Mouse (Mus musculus): ENCODE results near the gene Nup98. TPM values are rescaled to one million over a fixed set of nuclear protein-coding genes. Genes with fewer than 3 reads are reported as not detected.

Gene Nup98
- polyA plus RNA-seq, 1 experiment from 2014 or later: 48.2 TPM

GRCm38 (mm10) chr7:102246265-102246664 lies 36.3 kb upstream of the Nup98 start:
- H3K27me3 ChIP-seq (replicated peaks; ENCODE audit: low read depth, poor library complexity, severe bottlenecking): no peaks in the 10 kb centered on the region
- H3K27ac ChIP-seq (replicated peaks): peak overlapping the region; percentile 51; the same call in 1 of the 2 replicates
- H3K36me3 ChIP-seq (replicated peaks): peaks cover 26% of the 10 kb centered on the region
- no peak for DNase-seq (ENCODE audit: low spot score)
- WGBS: 51% methylated on average over 6 of the region's 6 CpGs
- H3K4me3 ChIP-seq: peak overlapping the region; percentile 12; the same call in 1 of the 2 replicates
- H3K4me1 ChIP-seq: peaks cover 67% of the 10 kb centered on the region
- no peaks in the 10 kb centered on the region for H3K9me3 ChIP-seq

GRCm38 (mm10) chr7:102245775-102246174 lies 35.8 kb upstream of the Nup98 start:
- H3K9me3 ChIP-seq: no peaks in the 10 kb centered on the region
- peak overlapping the region; percentile 12; the same call in 1 of the 2 replicates for H3K4me3 ChIP-seq
- H3K27me3 ChIP-seq (replicated peaks; ENCODE audit: low read depth, poor library complexity, severe bottlenecking): no peaks in the 10 kb centered on the region
- H3K36me3 ChIP-seq (replicated peaks): peaks cover 31% of the 10 kb centered on the region
- WGBS: 3% methylated on average over 1 of the region's 1 CpGs
- H3K4me1 ChIP-seq: peaks cover 62% of the 10 kb centered on the region
- DNase-seq (ENCODE audit: low spot score): peak; percentile 25
- H3K27ac ChIP-seq (replicated peaks): peak overlapping the region; percentile 25; the same call in 1 of the 2 replicates

DNA sequence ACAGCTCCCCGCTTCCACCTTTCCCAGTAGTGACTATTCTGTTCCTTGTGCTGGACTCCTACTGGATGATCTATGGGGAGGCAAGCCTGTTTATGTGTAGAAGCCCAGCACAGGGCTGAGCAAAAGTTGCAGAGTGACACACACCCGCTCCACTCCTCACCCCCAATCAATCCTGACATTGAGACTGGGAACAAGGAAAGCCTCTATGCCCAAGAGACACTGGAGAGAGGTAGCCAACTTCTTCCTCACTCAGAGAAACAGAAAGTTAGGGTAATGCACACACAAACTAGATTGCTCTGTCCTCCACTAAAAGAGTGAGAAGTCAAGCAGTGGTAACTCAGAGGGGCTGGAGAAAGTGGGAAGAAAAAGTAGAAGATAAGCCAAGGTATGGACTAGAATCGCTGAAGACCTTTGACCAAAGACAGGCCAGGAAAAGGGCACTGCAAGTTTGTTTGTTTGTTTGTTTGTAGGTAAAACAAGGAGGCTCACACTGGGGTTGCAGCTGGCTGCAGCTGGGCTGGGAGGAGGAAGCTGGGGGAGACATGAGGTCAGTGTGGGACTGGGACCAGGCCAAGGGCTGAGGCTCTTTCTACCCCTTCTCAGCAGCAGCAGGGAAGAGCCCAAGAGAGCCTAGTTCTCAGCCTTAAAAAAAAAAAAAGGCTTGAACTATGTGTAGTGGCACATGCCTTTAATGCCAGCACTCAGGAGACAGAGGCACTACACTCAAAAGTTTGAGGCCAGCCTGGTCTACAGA lies 35.0 kb upstream of the Nup98 start:
- no peak overlapping the region for H3K4me3 ChIP-seq
- DNase-seq (ENCODE audit: low spot score): no peak
- WGBS: 86% methylated on average over 3 of the region's 3 CpGs
- no peaks in the 10 kb centered on the region for H3K27me3 ChIP-seq (replicated peaks; ENCODE audit: low read depth, poor library complexity, severe bottlenecking)
- no peaks in the 10 kb centered on the region for H3K9me3 ChIP-seq
- H3K4me1 ChIP-seq: peaks cover 58% of the 10 kb centered on the region
- H3K27ac ChIP-seq (replicated peaks): no peak overlapping the region
- peaks cover 39% of the 10 kb centered on the region for H3K36me3 ChIP-seq (replicated peaks)

GRCm38 (mm10) chr7:102243870-102244269 lies 33.9 kb upstream of the Nup98 start:
- whole genome bisulfite sequencing: 70% methylated on average over 2 of the region's 2 CpGs
- H3K4me1 ChIP-seq: peaks cover 50% of the 10 kb centered on the region
- H3K36me3 ChIP-seq (replicated peaks): peaks cover 50% of the 10 kb centered on the region
- DNase-seq (ENCODE audit: low spot score): no peak
- no peak overlapping the region for H3K4me3 ChIP-seq
- H3K9me3 ChIP-seq: no peaks in the 10 kb centered on the region
- no peak overlapping the region for H3K27ac ChIP-seq (replicated peaks)
- H3K27me3 ChIP-seq (replicated peaks; ENCODE audit: low read depth, poor library complexity, severe bottlenecking): no peaks in the 10 kb centered on the region

DNA sequence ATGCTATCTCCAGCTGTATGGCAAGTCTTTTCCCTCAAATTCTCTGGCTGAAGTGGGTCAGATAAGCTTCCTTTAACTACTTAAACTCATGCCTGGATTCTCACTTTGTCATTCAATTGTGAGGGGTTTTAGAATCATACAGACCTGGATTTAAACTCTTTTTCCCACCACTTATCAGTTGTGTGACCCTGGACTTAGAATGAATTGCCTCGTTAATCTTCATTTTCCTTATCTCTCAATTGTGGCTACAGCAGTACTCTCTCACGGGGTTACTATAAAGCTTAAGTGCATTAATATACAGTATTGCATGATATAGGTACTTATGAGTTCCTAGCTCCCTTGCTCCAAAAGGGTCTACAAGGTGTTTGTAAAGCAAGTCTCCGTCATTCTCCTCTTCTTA lies 32.9 kb upstream of the Nup98 start:
- 93% methylated on average over 3 of the region's 3 CpGs for WGBS
- H3K9me3 ChIP-seq: no peaks in the 10 kb centered on the region
- no peak overlapping the region for H3K4me3 ChIP-seq
- DNase-seq (ENCODE audit: low spot score): no peak
- peaks cover 40% of the 10 kb centered on the region for H3K4me1 ChIP-seq
- H3K36me3 ChIP-seq (replicated peaks): peaks cover 59% of the 10 kb centered on the region
- no peak overlapping the region for H3K27ac ChIP-seq (replicated peaks)
- no peaks in the 10 kb centered on the region for H3K27me3 ChIP-seq (replicated peaks; ENCODE audit: low read depth, poor library complexity, severe bottlenecking)

DNA sequence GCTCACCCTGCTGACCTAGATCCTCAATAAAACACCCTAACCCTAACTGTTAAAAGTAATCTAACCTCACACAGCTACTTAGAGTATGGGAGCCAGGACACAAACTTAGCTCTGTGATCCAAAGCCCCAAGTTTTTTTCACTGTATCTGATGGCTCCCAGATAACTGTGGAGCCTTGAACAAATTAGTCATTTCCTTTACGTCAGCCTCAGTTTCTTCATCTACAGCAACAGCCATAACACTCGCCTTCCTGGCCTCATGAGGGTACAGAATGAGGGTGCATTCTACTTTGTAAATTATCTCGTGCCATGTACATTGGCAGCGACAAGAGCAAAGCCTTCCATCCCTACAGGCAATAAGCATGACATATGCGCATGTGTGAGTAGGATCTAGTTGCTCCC lies 32.4 kb upstream of the Nup98 start:
- peaks cover 65% of the 10 kb centered on the region for H3K36me3 ChIP-seq (replicated peaks)
- no peaks in the 10 kb centered on the region for H3K27me3 ChIP-seq (replicated peaks; ENCODE audit: low read depth, poor library complexity, severe bottlenecking)
- H3K27ac ChIP-seq (replicated peaks): no peak overlapping the region
- no peak for DNase-seq (ENCODE audit: low spot score)
- H3K4me3 ChIP-seq: no peak overlapping the region
- peaks cover 35% of the 10 kb centered on the region for H3K4me1 ChIP-seq
- H3K9me3 ChIP-seq: no peaks in the 10 kb centered on the region
- WGBS: 89% methylated on average over 5 of the region's 5 CpGs

- Histone ChIP-seq H3K9me3 (no peaks in the 10 kb centered on the region), H3K4me1 (peaks cover 7% of the 10 kb centered on the region), H3K27me3 (replicated peaks; ENCODE audit: low read depth, poor library complexity, severe bottlenecking) (no peaks in the 10 kb centered on the region), H3K27ac (replicated peaks) (no peak overlapping the region), H3K4me3 (no peak overlapping the region), H3K36me3 (replicated peaks) (peaks cover 92% of the 10 kb centered on the region)
- no peak for DNase-seq (ENCODE audit: low spot score)
- 92% methylated on average over 16 of the region's 16 CpGs for WGBS
Observed at GRCm38 (mm10) chr7:102239591-102239990, 29.6 kb upstream of the Nup98 start.

GRCm38 (mm10) chr7:102238686-102239286 lies 28.8 kb upstream of the Nup98 start:
- no peaks in the 10 kb centered on the region for H3K27me3 ChIP-seq (replicated peaks; ENCODE audit: low read depth, poor library complexity, severe bottlenecking)
- H3K9me3 ChIP-seq: no peaks in the 10 kb centered on the region
- peaks cover under 1% of the 10 kb centered on the region for H3K4me1 ChIP-seq
- no peak overlapping the region for H3K4me3 ChIP-seq
- peaks cover 89% of the 10 kb centered on the region for H3K36me3 ChIP-seq (replicated peaks)
- no peak overlapping the region for H3K27ac ChIP-seq (replicated peaks)
- DNase-seq (ENCODE audit: low spot score): no peak
- 87% methylated on average over 8 of the region's 8 CpGs for WGBS

DNA sequence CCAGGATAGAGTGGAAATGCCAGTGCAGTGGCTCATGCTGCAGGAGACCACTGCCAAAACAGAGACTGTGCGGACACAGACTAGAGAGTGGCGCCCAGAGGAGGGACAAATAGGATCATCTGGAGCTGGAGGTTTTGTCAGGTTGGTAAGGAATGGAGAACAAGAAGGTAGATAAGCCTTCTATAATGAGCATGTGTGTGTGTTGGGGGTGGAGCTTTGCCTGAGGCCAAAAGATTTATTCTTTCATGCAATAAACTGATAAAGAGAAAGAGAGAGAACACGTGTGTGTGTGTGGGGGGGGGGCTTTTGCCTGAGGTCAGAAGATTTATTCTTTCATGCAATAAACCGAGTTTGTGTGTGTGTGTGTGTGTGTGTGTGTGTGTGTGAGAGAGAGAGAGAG lies 23.1 kb upstream of the Nup98 start:
- no peak overlapping the region for H3K27ac ChIP-seq (replicated peaks)
- 88% methylated on average over 4 of the region's 4 CpGs for WGBS
- peaks cover 80% of the 10 kb centered on the region for H3K36me3 ChIP-seq (replicated peaks)
- no peaks in the 10 kb centered on the region for H3K27me3 ChIP-seq (replicated peaks; ENCODE audit: low read depth, poor library complexity, severe bottlenecking)
- 0 out of 2 replicates have a peak, but pooled peaks cover 3% of the 10 kb centered on the region for H3K9me3 ChIP-seq
- H3K4me1 ChIP-seq: no peaks in the 10 kb centered on the region; the same call in 1 of the 2 replicates
- no peak overlapping the region for H3K4me3 ChIP-seq
- DNase-seq (ENCODE audit: low spot score): no peak

DNA sequence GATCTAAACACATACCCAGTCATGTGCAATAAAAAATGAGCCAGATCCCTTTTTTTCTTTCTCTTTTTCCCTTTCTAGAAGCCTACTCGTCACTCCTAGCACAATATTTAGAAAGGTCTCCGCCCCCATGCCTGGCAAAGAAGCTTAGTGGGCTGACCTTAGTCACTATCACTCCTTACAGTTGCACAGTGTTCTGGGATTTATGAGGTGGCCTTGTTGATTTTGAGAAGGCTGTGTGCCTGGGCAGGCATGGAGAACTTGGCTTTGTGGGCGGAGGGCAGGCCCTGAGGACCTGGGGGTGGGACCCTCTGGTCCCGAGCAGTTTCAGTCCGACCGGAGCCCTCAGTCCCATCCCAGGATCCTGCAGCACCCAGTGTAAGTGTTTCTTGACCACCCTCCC lies 19.8 kb upstream of the Nup98 start:
- DNase-seq (ENCODE audit: low spot score): no peak
- no peaks in the 10 kb centered on the region; the same call in 1 of the 2 replicates for H3K4me1 ChIP-seq
- H3K9me3 ChIP-seq: 0 out of 2 replicates have a peak, but pooled peaks cover 3% of the 10 kb centered on the region
- H3K36me3 ChIP-seq (replicated peaks): peaks cover 71% of the 10 kb centered on the region
- WGBS: 94% methylated on average over 6 of the region's 6 CpGs
- H3K27ac ChIP-seq (replicated peaks): no peak overlapping the region
- no peaks in the 10 kb centered on the region for H3K27me3 ChIP-seq (replicated peaks; ENCODE audit: low read depth, poor library complexity, severe bottlenecking)
- H3K4me3 ChIP-seq: no peak overlapping the region

DNA sequence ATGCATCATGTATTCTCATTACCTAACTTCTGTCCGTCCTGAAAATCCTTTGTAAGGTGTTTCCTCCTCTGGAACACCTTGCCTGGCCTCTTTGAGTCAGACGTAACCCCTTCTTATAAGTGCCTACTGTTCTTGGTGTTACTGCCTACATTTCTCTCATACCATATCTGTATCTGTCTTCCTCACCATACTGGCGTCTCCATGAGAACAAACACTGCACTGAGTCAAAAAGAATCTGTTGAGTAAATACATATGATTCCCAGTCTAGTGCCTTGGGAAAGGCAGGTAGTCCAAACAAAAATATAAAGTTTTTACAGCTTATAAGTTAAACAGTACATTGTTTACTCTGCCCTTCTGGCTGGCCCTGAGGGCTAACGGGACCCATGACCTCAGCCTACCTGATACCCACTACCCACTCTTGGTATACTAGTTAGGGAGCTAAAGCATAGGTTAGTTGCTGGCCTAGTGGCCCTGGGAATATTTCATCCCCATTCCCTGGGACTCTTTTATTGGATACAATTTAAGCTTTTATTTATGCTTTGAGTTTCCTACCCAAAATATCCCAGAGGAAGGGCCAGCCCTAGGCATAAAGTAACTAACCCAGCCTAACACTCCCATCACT lies 18.2 kb upstream of the Nup98 start:
- DNase-seq (ENCODE audit: low spot score): no peak
- Histone ChIP-seq H3K9me3 (0 out of 2 replicates have a peak, but pooled peaks cover 3% of the 10 kb centered on the region), H3K36me3 (replicated peaks) (peaks cover 65% of the 10 kb centered on the region), H3K27ac (replicated peaks) (no peak overlapping the region), H3K4me1 (peaks cover 6% of the 10 kb centered on the region), H3K27me3 (replicated peaks; ENCODE audit: low read depth, poor library complexity, severe bottlenecking) (no peaks in the 10 kb centered on the region), H3K4me3 (no peak overlapping the region)
- WGBS: 88% methylated on average over 4 of the region's 4 CpGs

- 94% methylated on average over 6 of the region's 6 CpGs for WGBS
- no peak overlapping the region for H3K4me3 ChIP-seq
- no peaks in the 10 kb centered on the region for H3K27me3 ChIP-seq (replicated peaks; ENCODE audit: low read depth, poor library complexity, severe bottlenecking)
- peaks cover 14% of the 10 kb centered on the region for H3K4me1 ChIP-seq
- DNase-seq (ENCODE audit: low spot score): no peak
- no peak overlapping the region for H3K27ac ChIP-seq (replicated peaks)
- H3K9me3 ChIP-seq: 0 out of 2 replicates have a peak, but pooled peaks cover 3% of the 10 kb centered on the region
- peaks cover 50% of the 10 kb centered on the region for H3K36me3 ChIP-seq (replicated peaks)
Observed at GRCm38 (mm10) chr7:102226051-102226450, 16.1 kb upstream of the Nup98 start.
